Mouse (Mus musculus): Measurements from ENCODE around the gene Ccdc88c.

- TF ChIP-seq CTCF (IDR thresholded peaks at IDR 0.05; ENCODE audit: extremely low read depth, insufficient read depth, low read length) = no peak
- no peak for TF ChIP-seq POLR2A (IDR thresholded peaks at IDR 0.05; ENCODE audit: extremely low read depth, insufficient read depth, low read length)
These were observed 94.1 kb downstream of the Ccdc88c start for GRCm38 (mm10) chr12:100934796-100935195.
